In genomic region chr12:8422676-8423075, GRCm38 (mm10) we compare ENCODE assay signal across 13 mouse cellular contexts.
"Had no signal": no experiment of that assay in that cellular context is flagged by ENCODE, and none has a peak within 500 bp of the region (broad histone marks: within the 10 kb centered on the region; RNA-seq: fewer than 3 reads in every experiment).

No protein-coding gene starts in this region.

- DNase-seq: kidney, adult 2 months; kidney, postnatal 25 days; liver; lung, adult 18-20 months; lung, postnatal 10 days; lung, postnatal 36 days; midbrain, embryonic 14.5 days; right cerebral cortex, adult 18-20 months; right cerebral cortex, postnatal 14 days; right cerebral cortex, postnatal 4 days; thymus, adult 2 months; thymus, postnatal 14 days; thymus, postnatal 4 days had no signal
